26 mouse cellular contexts compared by ENCODE assay signal in genomic region chr8:113809929-113810328, GRCm38 (mm10). TPM values are rescaled to one million over a fixed set of nuclear protein-coding genes. Genes with fewer than 3 reads are reported as not detected.
DNase-seq lines count a peak whose midpoint lies in the region; ATAC-seq lines count a peak whose summit lies in the region.
"Had no signal": no experiment of that assay in that cellular context is flagged by ENCODE, and none has a peak within 500 bp of the region (broad histone marks: within the 10 kb centered on the region; RNA-seq: fewer than 3 reads in every experiment).

No protein-coding gene starts in this region.

- no peak overlapping the region for H3K27ac ChIP-seq in kidney, embryonic 16.5 days (ENCODE audit: low read length)
- no peak overlapping the region for H3K27ac ChIP-seq in midbrain, embryonic 11.5 days (ENCODE audit: low read depth, low read length)
- no peak overlapping the region for H3K27ac ChIP-seq in midbrain, embryonic 16.5 days (ENCODE audit: low read length)
- H3K27ac ChIP-seq: embryonic facial prominence, embryonic 13.5 days; forebrain, embryonic 15.5 days; hindbrain, embryonic 13.5 days; intestine, embryonic 15.5 days; limb, embryonic 15.5 days; liver, embryonic 14.5 days; lung, embryonic 15.5 days; midbrain, embryonic 10.5 days; stomach, postnatal 0 days had no signal

- H3K4me3 ChIP-seq in kidney, embryonic 16.5 days (ENCODE audit: low read length), result no peak overlapping the region
- H3K4me3 ChIP-seq in midbrain, embryonic 11.5 days (ENCODE audit: low read depth, low read length), result no peak overlapping the region
- H3K4me3 ChIP-seq in midbrain, embryonic 16.5 days (ENCODE audit: low read depth, low read length), result no peak overlapping the region
- H3K4me3 ChIP-seq: embryonic facial prominence, embryonic 13.5 days; forebrain, embryonic 15.5 days; heart, embryonic 12.5 days; hindbrain, embryonic 13.5 days; intestine, embryonic 15.5 days; limb, embryonic 15.5 days; lung, embryonic 15.5 days; midbrain, embryonic 10.5 days had no signal

- WGBS in kidney, embryonic 16.5 days, result 19% methylated on average over 5 of the region's 5 CpGs
- WGBS in midbrain, embryonic 11.5 days, result 83% methylated on average over 5 of the region's 5 CpGs
- 73% methylated on average over 5 of the region's 5 CpGs for WGBS in midbrain, embryonic 16.5 days

- H3K4me1 ChIP-seq in kidney, embryonic 16.5 days (ENCODE audit: insufficient read depth, low read length), result no peaks in the 10 kb centered on the region
- H3K4me1 ChIP-seq in midbrain, embryonic 11.5 days (ENCODE audit: control insufficient read depth, insufficient read depth, low read length), result no peaks in the 10 kb centered on the region
- no peaks in the 10 kb centered on the region for H3K4me1 ChIP-seq in midbrain, embryonic 16.5 days (ENCODE audit: control insufficient read depth, insufficient read depth, low read length)
- H3K4me1 ChIP-seq: heart, embryonic 12.5 days; intestine, embryonic 15.5 days; limb, embryonic 15.5 days; lung, embryonic 15.5 days had no signal

- ATAC-seq in kidney, embryonic 16.5 days (ENCODE audit: low FRiP score, low TSS enrichment), result peak; percentile 79; the same call in 1 of the 2 replicates
- ATAC-seq in midbrain, embryonic 11.5 days (ENCODE audit: low FRiP score), result no peak
- ATAC-seq in midbrain, embryonic 16.5 days, result no peak
- ATAC-seq: activated CD4-positive, CD25-positive, alpha-beta regulatory T cell, adult 4 months; forebrain, embryonic 15.5 days; intestine, embryonic 15.5 days had no signal

- H3K9ac ChIP-seq in kidney, embryonic 16.5 days (replicated peaks; ENCODE audit: low read length), result no peak overlapping the region
- H3K9ac ChIP-seq in midbrain, embryonic 11.5 days (ENCODE audit: low read length), result no peak overlapping the region
- H3K9ac ChIP-seq in midbrain, embryonic 16.5 days (ENCODE audit: low read depth, low read length), result no peak overlapping the region
- H3K9ac ChIP-seq: embryonic facial prominence, embryonic 13.5 days; forebrain, embryonic 15.5 days; heart, embryonic 12.5 days; hindbrain, embryonic 13.5 days; intestine, embryonic 15.5 days; limb, embryonic 15.5 days; liver, embryonic 14.5 days; lung, embryonic 15.5 days had no signal

- no peak overlapping the region for H3K4me2 ChIP-seq in kidney, embryonic 16.5 days (replicated peaks; ENCODE audit: low read depth, low read length)
- no peak overlapping the region for H3K4me2 ChIP-seq in midbrain, embryonic 11.5 days
- H3K4me2 ChIP-seq in midbrain, embryonic 16.5 days (ENCODE audit: low read length), result no peak overlapping the region
- H3K4me2 ChIP-seq: embryonic facial prominence, embryonic 13.5 days; forebrain, embryonic 15.5 days; heart, embryonic 12.5 days; hindbrain, embryonic 13.5 days; intestine, embryonic 15.5 days; limb, embryonic 15.5 days; lung, embryonic 15.5 days had no signal

- peak; percentile 31 for DNase-seq in heart, adult 11 months
- no peak for DNase-seq in heart, adult 9 months (ENCODE audit: low spot score in 2 of 2)
- no peak for DNase-seq in kidney, adult 9 months
- peak; percentile 31 for DNase-seq in midbrain, embryonic 11.5 days (ENCODE audit: low spot score, missing footprints)
- peak; percentile 4 for DNase-seq in embryo, embryonic 11 days
- DNase-seq: adrenal gland, postnatal 10 days; B cell, adult 2 months; cerebellum, adult 8-10 months; heart, postnatal 10 days; kidney, postnatal 36 days; right cerebral cortex, postnatal 14 days; thymus, adult 2 months; thymus, postnatal 4 days had no signal

- H3K36me3 ChIP-seq in kidney, embryonic 16.5 days (ENCODE audit: insufficient read depth, low read length), result no peaks in the 10 kb centered on the region
- H3K36me3 ChIP-seq in midbrain, embryonic 11.5 days (ENCODE audit: control insufficient read depth, insufficient read depth, low read length), result no peaks in the 10 kb centered on the region
- H3K36me3 ChIP-seq in midbrain, embryonic 16.5 days (ENCODE audit: control insufficient read depth, insufficient read depth, low read length), result no peaks in the 10 kb centered on the region
- H3K36me3 ChIP-seq: embryonic facial prominence, embryonic 13.5 days; forebrain, embryonic 15.5 days; heart, embryonic 12.5 days; hindbrain, embryonic 13.5 days; intestine, embryonic 15.5 days; limb, embryonic 15.5 days; lung, embryonic 15.5 days; midbrain, embryonic 10.5 days had no signal

- H3K9me3 ChIP-seq in kidney, embryonic 16.5 days (ENCODE audit: low read length), result peaks cover 1% of the 10 kb centered on the region; the same call in 1 of the 2 replicates
- no peaks in the 10 kb centered on the region for H3K9me3 ChIP-seq in midbrain, embryonic 11.5 days (ENCODE audit: control insufficient read depth, low read length)
- H3K9me3 ChIP-seq in midbrain, embryonic 16.5 days (replicated peaks; ENCODE audit: control insufficient read depth, low read length, poor library complexity, severe bottlenecking), result no peaks in the 10 kb centered on the region
- H3K9me3 ChIP-seq: embryonic facial prominence, embryonic 13.5 days; forebrain, embryonic 15.5 days; heart, embryonic 12.5 days; hindbrain, embryonic 13.5 days; intestine, embryonic 15.5 days; limb, embryonic 15.5 days; lung, embryonic 15.5 days; midbrain, embryonic 10.5 days had no signal

- H3K27me3 ChIP-seq in kidney, embryonic 16.5 days (ENCODE audit: insufficient read depth, low read length), result no peaks in the 10 kb centered on the region
- H3K27me3 ChIP-seq in midbrain, embryonic 11.5 days (ENCODE audit: control insufficient read depth, insufficient read depth, low read length), result no peaks in the 10 kb centered on the region
- no peaks in the 10 kb centered on the region for H3K27me3 ChIP-seq in midbrain, embryonic 16.5 days (ENCODE audit: control insufficient read depth, insufficient read depth, low read depth, low read length)
- H3K27me3 ChIP-seq: embryonic facial prominence, embryonic 13.5 days; forebrain, embryonic 15.5 days; heart, embryonic 12.5 days; hindbrain, embryonic 13.5 days; intestine, embryonic 15.5 days; limb, embryonic 15.5 days; lung, embryonic 15.5 days had no signal

RNA-seq across cellular contexts. Expression of gene Adamts18, which starts 38.6 kb away (rescaled TPM):
- 2.4 and 2.5 TPM in 2 replicates for polyA plus RNA-seq in kidney, embryonic 16.5 days (2015; fragmentation: Nextera tagmentation; extraction: Ambion mirVana)
- polyA plus RNA-seq in midbrain, embryonic 11.5 days (2014; fragmentation: Nextera tagmentation; extraction: Ambion mirVana), result 0.50 and 0.68 TPM in 2 replicates
- 2.1 and 3.8 TPM in 2 replicates for polyA plus RNA-seq in midbrain, embryonic 16.5 days (2015; fragmentation: Nextera tagmentation; extraction: Ambion mirVana)

Comparison
In these comparisons a context has a peak if more than half of its experiments do, and no peak if none do; other contexts are left out.
1. DNase-seq: peak in heart, adult 11 months (single experiment), midbrain, embryonic 11.5 days (single experiment) and embryo, embryonic 11 days (single experiment); none in heart, adult 9 months (0 of 2) and kidney, adult 9 months (single experiment).